Mouse (Mus musculus) liver, adult 2 months (tissue): ENCODE results near the gene Dyrk1a. TPM values are rescaled to one million over a fixed set of nuclear protein-coding genes. Genes with fewer than 3 reads are reported as not detected.

ENCODE experiments used
- DNase-seq: peaks from one replicate; pipeline ENCODE4 v3.0.0-alpha.2; 2011; ENCODE audit warnings: low read depth, low spot score; ENCODE audit errors: extremely low read depth
- H3K27ac ChIP-seq: fragments of 200-500 bp; replicated peaks from 2 replicates; pipeline ENCODE4 v1.5.1; 2012; ENCODE audit warnings: low read depth, mild to moderate bottlenecking, control low read depth, inconsistent platforms, low read length; ENCODE audit not compliant: insufficient read depth
- H3K27me3 ChIP-seq: fragments of 200-500 bp; 2 replicates; pipeline ENCODE4 v1.6.1; 2012; ENCODE audit warnings: mild to moderate bottlenecking, moderate library complexity, low read length, inconsistent platforms; ENCODE audit not compliant: control insufficient read depth, insufficient read depth
- H3K36me3 ChIP-seq: fragments of 200-500 bp; 2 replicates; pipeline ENCODE4 v1.6.1; 2012; ENCODE audit warnings: low read length, inconsistent platforms; ENCODE audit not compliant: control insufficient read depth, insufficient read depth
- H3K4me1 ChIP-seq: fragments of 200-500 bp; 2 replicates; pipeline ENCODE4 v1.6.1; 2011; ENCODE audit warnings: low read length; ENCODE audit not compliant: control insufficient read depth, insufficient read depth
- H3K4me3 ChIP-seq: fragments of 200-500 bp; 2 replicates; pipeline ENCODE4 v1.5.1; 2011; ENCODE audit warnings: low read depth, mild to moderate bottlenecking, control low read depth, low read length, moderate library complexity; ENCODE audit not compliant: insufficient read depth
- H3K79me2 ChIP-seq: fragments of 200-500 bp; 2 replicates; pipeline ENCODE4 v1.6.1; 2012; ENCODE audit warnings: inconsistent platforms, mild to moderate bottlenecking, low read length, moderate library complexity; ENCODE audit not compliant: control insufficient read depth, insufficient read depth
- H3K9ac ChIP-seq: fragments of 200-500 bp; 2 replicates; pipeline ENCODE4 v1.6.1; 2012; ENCODE audit warnings: low read depth, mild to moderate bottlenecking, control low read depth, inconsistent platforms, low read length
- CTCF ChIP-seq: fragments of 200-500 bp; IDR thresholded peaks from 2 replicates; pipeline ENCODE4 v1.5.1; 2011; ENCODE audit warnings: low read depth, low read length, control low read depth
- POLR2A ChIP-seq: fragments of 200-500 bp; IDR thresholded peaks from 2 replicates; pipeline ENCODE4 v1.6.1; 2011; ENCODE audit warnings: low read length, control low read depth; ENCODE audit not compliant: insufficient read depth; ENCODE audit errors: extremely low read depth
- WGBS: fragments of 180-500 bp; shearing (Covaris S2); methylation state at CpG from one replicate; pipeline ENCODE4 v1.1.7; 2018; 5-methylcytosine and 5-hydroxymethylcytosine counted together
- polyA plus RNA-seq: library from polyadenylated mRNA; depleted of rRNA; stranded (reverse); fragments of >200 nt; gene quantifications from 2 replicates; pipeline ENCODE4 v1.2.3, GENCODE M21; 2012
- total RNA-seq: library from RNA; depleted of rRNA; stranded (reverse); fragments of >200 nt; gene quantifications from 2 replicates; pipeline ENCODE4 v1.2.3, GENCODE M21; 2014

Dyrk1a gene
- total and polyA plus RNA-seq, 2 experiments: 12.2 to 13.6 TPM

- TF ChIP-seq POLR2A: no peak
- Histone ChIP-seq H3K9ac (no peak overlapping the region), H3K27ac (no peak overlapping the region), H3K36me3 (no peaks in the 10 kb centered on the region), H3K4me1 (peaks cover 30% of the 10 kb centered on the region), H3K79me2 (peaks cover 64% of the 10 kb centered on the region), H3K4me3 (no peak overlapping the region), H3K27me3 (no peaks in the 10 kb centered on the region)
- WGBS: 65% methylated on average over 1 of the region's 1 CpGs
- DNase-seq: no peak
Measured at GRCm38 (mm10) chr16:94589648-94590047, 19.8 kb downstream of the Dyrk1a start.

GRCm38 (mm10) chr16:94590214-94590613 lies 20.4 kb downstream of the Dyrk1a start:
- DNase-seq: no peak
- Histone ChIP-seq H3K27ac (no peak overlapping the region), H3K79me2 (peaks cover 64% of the 10 kb centered on the region), H3K9ac (no peak overlapping the region), H3K36me3 (no peaks in the 10 kb centered on the region), H3K4me3 (no peak overlapping the region), H3K27me3 (no peaks in the 10 kb centered on the region), H3K4me1 (peaks cover 30% of the 10 kb centered on the region)
- WGBS: 46% methylated on average over 1 of the region's 1 CpGs
- TF ChIP-seq POLR2A (no peak), CTCF (no peak)

GRCm38 (mm10) chr16:94590977-94591376 lies 21.2 kb downstream of the Dyrk1a start:
- H3K27ac ChIP-seq: no peak overlapping the region
- H3K36me3 ChIP-seq: no peaks in the 10 kb centered on the region
- H3K27me3 ChIP-seq: no peaks in the 10 kb centered on the region
- 92% methylated on average over 8 of the region's 8 CpGs for WGBS
- H3K4me3 ChIP-seq: no peak overlapping the region
- peaks cover 68% of the 10 kb centered on the region for H3K79me2 ChIP-seq
- TF ChIP-seq CTCF: no peak
- no peak for TF ChIP-seq POLR2A
- peaks cover 30% of the 10 kb centered on the region for H3K4me1 ChIP-seq
- DNase-seq: no peak
- no peak overlapping the region for H3K9ac ChIP-seq

- no peak for DNase-seq
- H3K4me3 ChIP-seq: no peak overlapping the region
- H3K36me3 ChIP-seq: no peaks in the 10 kb centered on the region
- H3K79me2 ChIP-seq: peaks cover 65% of the 10 kb centered on the region
- H3K4me1 ChIP-seq: peaks cover 27% of the 10 kb centered on the region
- H3K9ac ChIP-seq: no peak overlapping the region
- TF ChIP-seq CTCF (no peak), POLR2A (no peak)
- H3K27me3 ChIP-seq: no peaks in the 10 kb centered on the region
- 79% methylated on average over 3 of the region's 3 CpGs for WGBS
- H3K27ac ChIP-seq: no peak overlapping the region
Measured at GRCm38 (mm10) chr16:94591536-94591935, 21.7 kb downstream of the Dyrk1a start.

- peaks cover 19% of the 10 kb centered on the region for H3K4me1 ChIP-seq
- no peak for TF ChIP-seq POLR2A
- no peak for TF ChIP-seq CTCF
- no peaks in the 10 kb centered on the region for H3K36me3 ChIP-seq
- no peak overlapping the region for H3K27ac ChIP-seq
- no peak overlapping the region for H3K9ac ChIP-seq
- H3K79me2 ChIP-seq: peaks cover 60% of the 10 kb centered on the region
- no peak for DNase-seq
- WGBS: 75% methylated on average over 2 of the region's 2 CpGs
- no peaks in the 10 kb centered on the region for H3K27me3 ChIP-seq
- H3K4me3 ChIP-seq: no peak overlapping the region
Measured at GRCm38 (mm10) chr16:94596633-94597032, 26.8 kb downstream of the Dyrk1a start.

GRCm38 (mm10) chr16:94597640-94598039 lies 27.8 kb downstream of the Dyrk1a start:
- H3K36me3 ChIP-seq: no peaks in the 10 kb centered on the region
- TF ChIP-seq POLR2A (no peak), CTCF (no peak)
- H3K4me3 ChIP-seq: no peak overlapping the region
- no peak overlapping the region for H3K9ac ChIP-seq
- 53% methylated on average over 1 of the region's 1 CpGs for WGBS
- H3K4me1 ChIP-seq: peaks cover 21% of the 10 kb centered on the region
- H3K79me2 ChIP-seq: peaks cover 65% of the 10 kb centered on the region
- no peaks in the 10 kb centered on the region for H3K27me3 ChIP-seq
- no peak overlapping the region for H3K27ac ChIP-seq
- no peak for DNase-seq
